12 mouse cellular contexts compared by ENCODE assay signal in genomic region chr6:97509434-97509833, GRCm38 (mm10).
A peak's percentile ranks its signal among the peaks of the same experiment; 100 is the strongest.
DNase-seq lines count a peak whose midpoint lies in the region.
"Had no signal": no experiment of that assay in that cellular context is flagged by ENCODE, and none has a peak within 500 bp of the region (broad histone marks: within the 10 kb centered on the region; RNA-seq: fewer than 3 reads in every experiment).

No protein-coding gene starts in this region.

- peak; percentile 56 to 58 for DNase-seq in heart, adult 9 months (ENCODE audit: low spot score in 2 of 2)
- DNase-seq in heart, postnatal 4 days = no peak
- DNase-seq in lung, adult 18-20 months = peak; percentile 51 to 61
- no peak for DNase-seq in lung, postnatal 4 days
- peak; percentile 70 to 72 for DNase-seq in kidney, postnatal 25 days
- no peak for DNase-seq in right cerebral cortex, adult 18-20 months
- no peak for DNase-seq in embryo, embryonic 9.5 days (ENCODE audit: extremely low spot score)
- DNase-seq: adrenal gland, adult 8-10 months; cerebellum, adult 9-11 months; gastrocnemius, postnatal 25 days; liver, embryonic 13.5 days; right cerebral cortex, postnatal 25 days had no signal

Comparison
In these comparisons a context has a peak if more than half of its experiments do, and no peak if none do; other contexts are left out.
1. DNase-seq: peak in heart, adult 9 months (2 of 2), lung, adult 18-20 months (2 of 2) and kidney, postnatal 25 days (2 of 2); none in heart, postnatal 4 days (single experiment), lung, postnatal 4 days (0 of 2), right cerebral cortex, adult 18-20 months (single experiment) and embryo, embryonic 9.5 days (single experiment).